Mouse (Mus musculus): ENCODE data around the gene Angptl3. TPM values are rescaled to one million over a fixed set of nuclear protein-coding genes. Genes with fewer than 3 reads are reported as not detected.

Gene Angptl3
- polyA plus RNA-seq, 1 experiment from 2014 or later = 0.67 TPM

GRCm38 (mm10) chr4:99064524-99064923, 33.8 kb downstream of the Angptl3 start:
- no peak overlapping the region for H3K4me2 ChIP-seq (replicated peaks)
- H3K9ac ChIP-seq = no peak overlapping the region
- H3K27me3 ChIP-seq = no peaks in the 10 kb centered on the region
- H3K4me3 ChIP-seq (replicated peaks) = no peak overlapping the region
- no peak for ATAC-seq (ENCODE audit: insufficient number of reproducible peaks, low FRiP score, low TSS enrichment, low read depth)
- H3K9me3 ChIP-seq (replicated peaks) = no peaks in the 10 kb centered on the region
- H3K4me1 ChIP-seq = peaks cover 4% of the 10 kb centered on the region; the same call in 1 of the 2 replicates
- 56% methylated on average over 5 of the region's 5 CpGs for WGBS
- no peak overlapping the region for H3K27ac ChIP-seq (replicated peaks)
- H3K36me3 ChIP-seq = peaks cover 12% of the 10 kb centered on the region

DNA sequence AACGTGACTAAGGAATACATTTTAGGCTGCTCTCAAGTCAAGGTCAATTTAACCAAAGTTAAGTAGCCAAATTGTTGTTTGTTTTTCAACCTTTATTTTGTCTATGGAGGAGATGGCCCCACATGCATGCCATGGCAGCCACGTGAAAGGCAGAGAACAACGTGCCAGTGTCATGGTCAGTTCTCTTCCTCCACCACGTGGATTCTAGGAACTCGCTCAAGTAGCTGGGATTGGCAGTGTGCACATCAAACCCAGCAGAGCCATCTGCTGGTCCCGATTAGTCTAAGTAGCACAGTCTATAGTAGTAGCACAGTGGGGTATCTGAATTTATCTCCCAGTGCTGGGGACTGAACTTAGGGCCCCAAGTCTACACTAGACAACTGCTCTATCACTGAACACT, 38.1 kb downstream of the Angptl3 start:
- Histone ChIP-seq H3K4me1 (no peaks in the 10 kb centered on the region), H3K9me3 (replicated peaks) (no peaks in the 10 kb centered on the region), H3K4me3 (replicated peaks) (no peak overlapping the region), H3K27me3 (no peaks in the 10 kb centered on the region), H3K36me3 (peaks cover 40% of the 10 kb centered on the region), H3K9ac (no peak overlapping the region), H3K4me2 (replicated peaks) (no peak overlapping the region), H3K27ac (replicated peaks) (no peak overlapping the region)
- ATAC-seq (ENCODE audit: insufficient number of reproducible peaks, low FRiP score, low TSS enrichment, low read depth) = no peak
- WGBS = 83% methylated on average over 6 of the region's 6 CpGs

GRCm38 (mm10) chr4:99078005-99078404, 47.3 kb downstream of the Angptl3 start:
- no peak for ATAC-seq (ENCODE audit: insufficient number of reproducible peaks, low FRiP score, low TSS enrichment, low read depth)
- H3K36me3 ChIP-seq = peaks cover 43% of the 10 kb centered on the region
- no peaks in the 10 kb centered on the region for H3K9me3 ChIP-seq (replicated peaks)
- H3K4me1 ChIP-seq = no peaks in the 10 kb centered on the region
- H3K9ac ChIP-seq = no peak overlapping the region
- no peak overlapping the region for H3K4me2 ChIP-seq (replicated peaks)
- no peak overlapping the region for H3K4me3 ChIP-seq (replicated peaks)
- H3K27ac ChIP-seq (replicated peaks) = no peak overlapping the region
- WGBS = 89% methylated on average over 3 of the region's 3 CpGs
- H3K27me3 ChIP-seq = no peaks in the 10 kb centered on the region

GRCm38 (mm10) chr4:99081169-99081568, 50.4 kb downstream of the Angptl3 start:
- 86% methylated on average over 1 of the region's 1 CpGs for WGBS
- no peaks in the 10 kb centered on the region for H3K27me3 ChIP-seq

DNA sequence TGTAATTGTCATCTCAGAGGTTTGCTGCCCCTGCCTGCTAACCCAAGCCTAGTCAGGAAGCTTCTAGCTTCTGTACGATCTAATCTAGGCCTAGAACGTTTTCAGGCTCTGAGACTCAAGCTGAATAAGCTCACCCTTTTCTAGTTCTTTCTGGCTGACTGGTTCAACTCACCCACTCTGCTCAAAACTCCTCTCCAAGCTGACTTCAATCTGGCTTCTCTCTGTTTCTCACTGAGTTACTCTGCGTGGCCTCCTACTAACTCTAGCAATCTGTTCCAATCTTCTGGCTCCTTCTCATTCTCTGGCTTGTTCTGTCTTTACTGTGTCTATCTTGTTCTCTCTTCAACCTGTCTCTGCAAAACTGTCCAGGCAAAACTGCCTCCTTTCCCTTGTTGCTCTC, 53.1 kb downstream of the Angptl3 start:
- ATAC-seq (ENCODE audit: insufficient number of reproducible peaks, low FRiP score, low TSS enrichment, low read depth) = no peak
- Histone ChIP-seq H3K9ac (no peak overlapping the region), H3K4me2 (replicated peaks) (no peak overlapping the region), H3K9me3 (replicated peaks) (no peaks in the 10 kb centered on the region), H3K36me3 (peaks cover 17% of the 10 kb centered on the region), H3K27ac (replicated peaks) (no peak overlapping the region), H3K4me1 (no peaks in the 10 kb centered on the region), H3K27me3 (no peaks in the 10 kb centered on the region), H3K4me3 (replicated peaks) (no peak overlapping the region)
- 81% methylated on average over 3 of the region's 3 CpGs for WGBS

More at GRCm38 (mm10) chr4:99081169-99081568, 50.4 kb downstream of the Angptl3 start:
- Histone ChIP-seq H3K36me3 (peaks cover 29% of the 10 kb centered on the region), H3K4me1 (no peaks in the 10 kb centered on the region), H3K9ac (no peak overlapping the region), H3K4me3 (replicated peaks) (no peak overlapping the region), H3K9me3 (replicated peaks) (no peaks in the 10 kb centered on the region), H3K4me2 (replicated peaks) (no peak overlapping the region), H3K27ac (replicated peaks) (no peak overlapping the region)
- no peak for ATAC-seq (ENCODE audit: insufficient number of reproducible peaks, low FRiP score, low TSS enrichment, low read depth)

DNA sequence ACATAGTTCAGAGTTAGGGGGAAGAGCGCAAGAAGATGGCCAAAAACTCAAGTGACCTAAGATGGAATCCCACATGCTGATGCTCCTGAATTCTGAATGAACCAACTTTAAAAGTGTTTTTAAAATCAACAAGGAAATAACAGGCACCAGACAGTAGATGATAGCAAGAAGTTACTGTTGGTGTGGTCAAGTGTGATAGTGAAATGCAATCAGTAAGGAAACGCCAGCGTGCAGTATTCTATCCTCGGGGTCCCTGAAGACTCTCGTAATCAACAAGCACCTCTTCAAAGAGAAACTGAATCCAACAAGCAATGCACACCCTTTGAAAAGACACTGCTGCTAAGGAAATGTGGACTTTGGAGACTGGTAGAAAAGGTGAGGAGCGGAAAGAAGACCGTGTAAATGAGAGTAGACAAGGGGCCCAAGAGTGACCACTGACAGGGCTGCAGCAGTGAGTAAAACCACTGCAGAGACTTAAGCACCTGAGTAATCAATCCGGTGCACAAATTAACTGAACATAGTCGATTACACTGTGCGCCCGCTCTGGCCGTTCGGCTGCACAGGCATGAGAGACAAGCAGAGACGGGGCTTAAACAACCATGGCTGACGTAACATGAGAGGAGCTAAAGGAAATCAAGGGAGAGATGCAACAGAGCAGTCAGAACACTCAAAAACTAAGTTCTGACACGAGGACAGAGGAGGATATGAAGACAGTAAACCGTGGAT, 57.2 kb downstream of the Angptl3 start:
- H3K9ac ChIP-seq = no peak overlapping the region
- H3K4me3 ChIP-seq (replicated peaks) = no peak overlapping the region
- peaks cover 8% of the 10 kb centered on the region for H3K36me3 ChIP-seq
- no peak for ATAC-seq (ENCODE audit: insufficient number of reproducible peaks, low FRiP score, low TSS enrichment, low read depth)
- no peaks in the 10 kb centered on the region for H3K27me3 ChIP-seq
- 85% methylated on average over 17 of the region's 17 CpGs for WGBS
- H3K4me2 ChIP-seq (replicated peaks) = no peak overlapping the region
- no peak overlapping the region for H3K27ac ChIP-seq (replicated peaks)
- peaks cover 5% of the 10 kb centered on the region; the same call in 1 of the 2 replicates for H3K4me1 ChIP-seq
- no peaks in the 10 kb centered on the region for H3K9me3 ChIP-seq (replicated peaks)

DNA sequence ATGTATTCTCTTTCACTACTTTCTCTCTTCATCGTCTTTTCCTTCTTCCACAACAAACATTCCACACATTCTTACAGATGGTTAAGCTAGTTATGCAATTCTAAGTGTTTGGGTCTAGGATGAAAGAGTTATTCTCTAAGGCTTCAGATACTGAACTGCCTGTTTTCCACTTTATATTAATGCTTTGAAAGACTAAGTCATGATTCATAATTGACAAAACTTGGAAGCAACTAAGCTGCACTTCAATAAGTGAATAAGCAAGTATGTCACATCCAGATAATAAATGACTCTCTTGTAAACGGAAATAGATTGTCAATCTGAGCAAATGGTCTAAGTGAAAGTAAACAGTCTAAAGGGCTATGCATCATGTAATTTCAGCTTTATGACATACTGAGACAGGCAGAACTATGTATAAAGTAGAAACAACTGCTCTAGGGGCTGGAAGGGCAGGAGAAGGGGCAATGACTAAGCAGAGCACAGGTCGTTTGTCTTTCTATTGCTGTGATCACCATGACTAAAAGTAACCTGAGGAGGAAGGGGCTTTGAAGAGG, 60.5 kb downstream of the Angptl3 start:
- Histone ChIP-seq H3K9me3 (replicated peaks) (no peaks in the 10 kb centered on the region), H3K36me3 (peaks cover 3% of the 10 kb centered on the region; the same call in 1 of the 2 replicates), H3K27ac (replicated peaks) (no peak overlapping the region), H3K4me2 (replicated peaks) (no peak overlapping the region), H3K4me3 (replicated peaks) (no peak overlapping the region), H3K9ac (no peak overlapping the region), H3K27me3 (no peaks in the 10 kb centered on the region), H3K4me1 (peaks cover 10% of the 10 kb centered on the region; the same call in 1 of the 2 replicates)
- 25% methylated on average over 3 of the region's 3 CpGs for WGBS
- ATAC-seq (ENCODE audit: insufficient number of reproducible peaks, low FRiP score, low TSS enrichment, low read depth) = no peak

GRCm38 (mm10) chr4:99091777-99092176, 61.0 kb downstream of the Angptl3 start:
- ATAC-seq (ENCODE audit: insufficient number of reproducible peaks, low FRiP score, low TSS enrichment, low read depth) = no peak
- Histone ChIP-seq H3K27ac (replicated peaks) (no peak overlapping the region), H3K4me2 (replicated peaks) (no peak overlapping the region), H3K9ac (no peak overlapping the region), H3K27me3 (no peaks in the 10 kb centered on the region), H3K36me3 (peaks cover 3% of the 10 kb centered on the region; the same call in 1 of the 2 replicates), H3K4me3 (replicated peaks) (no peak overlapping the region), H3K9me3 (replicated peaks) (no peaks in the 10 kb centered on the region), H3K4me1 (peaks cover 10% of the 10 kb centered on the region; the same call in 1 of the 2 replicates)
- WGBS = 91% methylated on average over 3 of the region's 3 CpGs

Other genes starting within 250 kb of the Angptl3 start
- gene Kank4, start 213.4 kb upstream of the Angptl3 start, polyA plus RNA-seq (2015; fragmentation: Nextera tagmentation; extraction: Ambion mirVana) = 1.7 and 2.8 TPM in 2 replicates
- gene I0C0044D17Rik, start 207.1 kb upstream of the Angptl3 start, polyA plus RNA-seq (2015; fragmentation: Nextera tagmentation; extraction: Ambion mirVana) = not detected in 2 replicates
- 78.7 and 90.3 TPM in 2 replicates for gene Usp1, start 107.1 kb upstream of the Angptl3 start, polyA plus RNA-seq (2015; fragmentation: Nextera tagmentation; extraction: Ambion mirVana)
- 46.7 and 48.4 TPM in 2 replicates for gene Dock7, start 90.0 kb downstream of the Angptl3 start, polyA plus RNA-seq (2015; fragmentation: Nextera tagmentation; extraction: Ambion mirVana)
- gene Atg4c, start 163.0 kb downstream of the Angptl3 start, polyA plus RNA-seq (2015; fragmentation: Nextera tagmentation; extraction: Ambion mirVana) = 15.3 and 15.7 TPM in 2 replicates